Mouse (Mus musculus) midbrain, embryonic 11.5 days (tissue): ENCODE measurements at regions not wholly inside any gene's neighbourhood (a gene's known extent, or its start where the extent isn't known, plus 50 kb on each side); places are given as distances from the start of the nearest gene placed in this dataset.

Source experiments
- ATAC-seq: fragments of 200-750 bp; cut with Nextera tagmentation; 2 replicates; pipeline ENCODE4 v1.8.0; 2017; ENCODE audit warnings: moderate TSS enrichment, moderate library complexity; ENCODE audit not compliant: low FRiP score
- DNase-seq: peaks from one replicate; pipeline ENCODE4 v3.0.0; 2015; ENCODE audit warnings: low spot score; ENCODE audit errors: missing footprints
- H3K27ac ChIP-seq: fragments of 300-500 bp; sonication (generic); 2 replicates; pipeline ENCODE4 v1.5.1; 2014; ENCODE audit warnings: low read depth, low read length
- H3K27me3 ChIP-seq: fragments of 300-500 bp; sonication (generic); 2 replicates; pipeline ENCODE4 v1.6.1; 2014; ENCODE audit warnings: mild to moderate bottlenecking, low read length, moderate library complexity, mixed read lengths; ENCODE audit not compliant: control insufficient read depth, insufficient read depth
- H3K36me3 ChIP-seq: fragments of 300-500 bp; sonication (generic); 2 replicates; pipeline ENCODE4 v1.6.1; 2014; ENCODE audit warnings: mild to moderate bottlenecking, low read length, moderate library complexity, mixed read lengths; ENCODE audit not compliant: control insufficient read depth, insufficient read depth
- H3K4me1 ChIP-seq: fragments of 300-500 bp; sonication (generic); 2 replicates; pipeline ENCODE4 v1.6.1; 2014; ENCODE audit warnings: low read length; ENCODE audit not compliant: control insufficient read depth, insufficient read depth
- H3K4me2 ChIP-seq: fragments of 300-500 bp; sonication (generic); 2 replicates; pipeline ENCODE4 v1.6.1; 2014; ENCODE audit warnings: mild to moderate bottlenecking, moderate library complexity
- H3K4me3 ChIP-seq: fragments of 300-500 bp; sonication (generic); 2 replicates; pipeline ENCODE4 v1.5.1; 2014; ENCODE audit warnings: low read depth, low read length
- H3K9ac ChIP-seq: fragments of 300-500 bp; sonication (generic); 2 replicates; pipeline ENCODE4 v1.6.1; 2014; ENCODE audit warnings: low read length
- H3K9me3 ChIP-seq: fragments of 300-500 bp; sonication (generic); 2 replicates; pipeline ENCODE4 v1.6.1; 2016; ENCODE audit warnings: low read length; ENCODE audit not compliant: control insufficient read depth
- WGBS: fragments of 180-500 bp; shearing (Covaris S2); extraction: QIAGEN DNeasy Blood & Tissue Kit; methylation state at CpG from one replicate; pipeline ENCODE4 v1.1.7; 2014; 5-methylcytosine and 5-hydroxymethylcytosine counted together

DNA sequence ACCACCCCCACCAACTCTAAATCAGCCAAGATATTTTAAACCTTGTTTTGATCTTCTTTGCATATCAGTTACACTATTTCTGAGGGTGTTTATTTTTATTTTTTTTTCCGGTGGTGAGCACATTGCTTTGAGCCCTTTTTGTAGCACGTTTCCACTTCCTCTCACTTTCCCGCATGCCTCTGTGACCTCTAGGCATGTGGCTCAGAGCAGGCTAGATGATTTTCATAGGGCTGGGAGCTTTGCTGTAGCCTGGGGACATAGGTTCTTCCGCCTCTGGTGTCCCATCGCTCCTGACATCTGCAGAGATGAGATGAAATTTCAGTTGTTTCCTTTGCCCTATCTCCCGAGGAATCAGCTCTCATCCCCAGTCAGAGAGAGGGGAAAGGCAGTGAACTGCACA is 197.3 kb upstream of the Bcl6 start:
- no peak overlapping the region for H3K4me3 ChIP-seq
- H3K27me3 ChIP-seq = no peaks in the 10 kb centered on the region
- H3K4me2 ChIP-seq = no peak overlapping the region
- no peaks in the 10 kb centered on the region for H3K36me3 ChIP-seq
- DNase-seq (no peak), ATAC-seq (no peak)
- 74% methylated on average over 6 of the region's 6 CpGs for WGBS
- no peaks in the 10 kb centered on the region for H3K9me3 ChIP-seq
- H3K9ac ChIP-seq = no peak overlapping the region
- H3K4me1 ChIP-seq = no peaks in the 10 kb centered on the region
- H3K27ac ChIP-seq = no peak overlapping the region

DNA sequence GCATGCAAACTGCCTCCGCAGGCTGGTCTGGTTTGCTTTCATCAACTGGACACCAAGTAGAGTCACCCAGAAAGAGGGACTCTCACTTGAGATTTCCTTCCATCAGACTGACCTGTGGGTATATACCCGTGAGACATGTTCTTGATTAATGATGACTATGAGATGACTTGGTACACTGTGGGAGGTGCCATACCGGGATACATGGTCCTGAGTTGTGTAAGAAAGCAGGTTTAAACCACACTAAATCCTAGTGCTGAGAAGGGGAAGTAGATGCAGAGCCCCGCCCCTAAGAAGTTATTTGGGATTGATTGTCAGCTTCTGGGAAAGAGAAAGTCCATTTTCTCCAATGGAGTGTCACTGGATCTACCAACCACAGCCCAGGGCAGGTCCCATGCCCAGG is 196.2 kb upstream of the Bcl6 start:
- Histone ChIP-seq H3K9ac (no peak overlapping the region), H3K9me3 (no peaks in the 10 kb centered on the region), H3K4me2 (no peak overlapping the region), H3K36me3 (no peaks in the 10 kb centered on the region), H3K27me3 (no peaks in the 10 kb centered on the region), H3K4me3 (no peak overlapping the region), H3K27ac (no peak overlapping the region), H3K4me1 (no peaks in the 10 kb centered on the region)
- no peak for DNase-seq
- WGBS = 88% methylated on average over 4 of the region's 4 CpGs
- no peak for ATAC-seq

GRCm38 (mm10) chr16:24183216-24183615 is 194.6 kb upstream of the Bcl6 start:
- ATAC-seq (no peak), DNase-seq (no peak)
- Histone ChIP-seq H3K27me3 (no peaks in the 10 kb centered on the region), H3K4me3 (no peak overlapping the region), H3K9ac (no peak overlapping the region), H3K9me3 (no peaks in the 10 kb centered on the region), H3K4me2 (no peak overlapping the region), H3K27ac (no peak overlapping the region), H3K4me1 (no peaks in the 10 kb centered on the region), H3K36me3 (no peaks in the 10 kb centered on the region)
- WGBS = 80% methylated on average over 3 of the region's 3 CpGs

GRCm38 (mm10) chr16:24181388-24181787 is 192.7 kb upstream of the Bcl6 start:
- H3K36me3 ChIP-seq = no peaks in the 10 kb centered on the region
- no peak for DNase-seq
- H3K9ac ChIP-seq = no peak overlapping the region
- H3K27ac ChIP-seq = no peak overlapping the region
- H3K4me2 ChIP-seq = no peak overlapping the region
- no peaks in the 10 kb centered on the region for H3K27me3 ChIP-seq
- no peak overlapping the region for H3K4me3 ChIP-seq
- no peak for ATAC-seq
- H3K9me3 ChIP-seq = no peaks in the 10 kb centered on the region
- WGBS = 84% methylated on average over 3 of the region's 3 CpGs
- no peaks in the 10 kb centered on the region for H3K4me1 ChIP-seq

GRCm38 (mm10) chr16:24180666-24181065 is 192.0 kb upstream of the Bcl6 start:
- Histone ChIP-seq H3K9me3 (no peaks in the 10 kb centered on the region), H3K4me2 (no peak overlapping the region), H3K36me3 (no peaks in the 10 kb centered on the region), H3K9ac (no peak overlapping the region), H3K27me3 (no peaks in the 10 kb centered on the region), H3K4me3 (no peak overlapping the region), H3K27ac (no peak overlapping the region), H3K4me1 (no peaks in the 10 kb centered on the region)
- ATAC-seq (no peak), DNase-seq (no peak)
- WGBS = 88% methylated on average over 5 of the region's 5 CpGs

DNA sequence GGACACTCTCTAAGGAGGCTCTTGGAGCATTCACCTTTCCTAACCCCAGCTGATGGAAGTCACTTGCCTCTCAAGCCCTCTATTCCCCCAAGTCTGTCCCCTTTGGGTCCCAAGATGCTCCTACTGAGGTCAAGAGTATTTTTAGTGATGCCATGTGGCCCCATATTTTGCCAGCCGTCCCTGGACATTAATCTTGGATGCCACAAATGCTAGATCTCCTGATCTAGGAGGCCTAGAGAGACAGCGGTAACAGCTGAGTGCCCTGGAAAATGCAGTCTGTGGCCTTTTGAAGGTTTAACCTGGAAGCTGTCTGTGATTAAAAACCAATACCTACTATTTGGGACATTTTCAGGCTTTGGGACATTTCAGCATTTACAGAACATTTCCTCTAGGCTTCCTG is 188.9 kb upstream of the Bcl6 start:
- no peak for ATAC-seq
- Histone ChIP-seq H3K4me3 (no peak overlapping the region), H3K9ac (no peak overlapping the region), H3K9me3 (no peaks in the 10 kb centered on the region), H3K27ac (no peak overlapping the region), H3K27me3 (no peaks in the 10 kb centered on the region), H3K4me1 (no peaks in the 10 kb centered on the region), H3K4me2 (no peak overlapping the region), H3K36me3 (no peaks in the 10 kb centered on the region)
- WGBS = 85% methylated on average over 2 of the region's 2 CpGs
- no peak for DNase-seq

GRCm38 (mm10) chr16:24177131-24177530 is 188.5 kb upstream of the Bcl6 start:
- ATAC-seq (no peak), DNase-seq (no peak)
- 37% methylated on average over 7 of the region's 7 CpGs for WGBS
- no peaks in the 10 kb centered on the region for H3K36me3 ChIP-seq
- H3K4me2 ChIP-seq = no peak overlapping the region
- H3K27me3 ChIP-seq = no peaks in the 10 kb centered on the region
- H3K9me3 ChIP-seq = no peaks in the 10 kb centered on the region
- H3K27ac ChIP-seq = no peak overlapping the region
- no peaks in the 10 kb centered on the region for H3K4me1 ChIP-seq
- no peak overlapping the region for H3K4me3 ChIP-seq
- H3K9ac ChIP-seq = no peak overlapping the region

DNA sequence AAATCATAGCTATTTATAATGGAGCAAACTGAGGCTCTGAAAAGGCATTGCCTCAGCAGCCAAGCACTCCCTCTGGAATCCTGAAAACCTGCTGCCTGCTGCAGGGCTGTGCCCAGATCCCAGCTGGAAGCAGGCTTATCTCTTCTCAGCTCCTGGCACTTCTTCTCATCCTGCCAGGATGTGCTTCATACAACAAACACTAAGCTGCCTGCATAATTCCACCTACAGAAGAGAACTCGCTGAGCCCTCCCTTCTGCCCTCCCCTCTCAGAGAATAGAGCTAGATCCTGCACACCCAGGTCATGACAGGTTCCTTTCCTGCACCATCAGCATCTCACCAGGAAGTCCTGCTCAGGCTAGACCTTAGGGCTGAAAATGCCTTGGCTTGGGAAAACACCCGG is 187.4 kb upstream of the Bcl6 start:
- no peaks in the 10 kb centered on the region for H3K9me3 ChIP-seq
- no peak overlapping the region for H3K4me3 ChIP-seq
- no peaks in the 10 kb centered on the region for H3K4me1 ChIP-seq
- no peak overlapping the region for H3K27ac ChIP-seq
- H3K36me3 ChIP-seq = no peaks in the 10 kb centered on the region
- no peak overlapping the region for H3K4me2 ChIP-seq
- WGBS = 65% methylated on average over 2 of the region's 2 CpGs
- ATAC-seq (no peak), DNase-seq (no peak)
- H3K27me3 ChIP-seq = no peaks in the 10 kb centered on the region
- H3K9ac ChIP-seq = no peak overlapping the region

- Histone ChIP-seq H3K4me1 (no peaks in the 10 kb centered on the region), H3K9ac (no peak overlapping the region), H3K27ac (no peak overlapping the region), H3K9me3 (no peaks in the 10 kb centered on the region), H3K4me3 (no peak overlapping the region), H3K27me3 (no peaks in the 10 kb centered on the region), H3K36me3 (no peaks in the 10 kb centered on the region), H3K4me2 (no peak overlapping the region)
- no peak for ATAC-seq
- WGBS = 68% methylated on average over 9 of the region's 9 CpGs
- DNase-seq = no peak
These were observed 186.6 kb upstream of the Bcl6 start for GRCm38 (mm10) chr16:24175235-24175760.

DNA sequence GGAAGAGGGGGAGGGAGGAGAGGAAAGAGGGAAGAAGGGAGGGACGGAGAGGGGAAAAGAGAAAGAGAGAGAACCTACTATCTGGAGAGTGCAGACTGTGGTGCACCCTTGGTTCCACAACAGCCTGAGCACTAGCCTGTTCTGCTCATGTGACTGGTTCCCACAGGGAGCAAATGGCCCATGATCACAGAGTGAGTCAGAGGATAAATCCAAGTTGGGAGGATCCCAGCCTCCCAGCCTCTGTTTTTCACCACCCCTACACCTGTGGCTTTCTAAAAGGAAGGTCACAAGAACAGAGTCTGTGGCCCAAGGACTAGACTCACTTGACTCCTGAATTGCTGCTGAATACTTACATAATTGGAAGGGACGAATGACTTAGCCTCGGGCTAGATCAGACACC is 185.9 kb upstream of the Bcl6 start:
- ATAC-seq (no peak), DNase-seq (no peak)
- WGBS = 88% methylated on average over 3 of the region's 3 CpGs
- H3K27ac ChIP-seq = no peak overlapping the region
- H3K9ac ChIP-seq = no peak overlapping the region
- no peak overlapping the region for H3K4me3 ChIP-seq
- H3K4me2 ChIP-seq = no peak overlapping the region
- H3K36me3 ChIP-seq = no peaks in the 10 kb centered on the region
- no peaks in the 10 kb centered on the region for H3K27me3 ChIP-seq
- no peaks in the 10 kb centered on the region for H3K9me3 ChIP-seq
- no peaks in the 10 kb centered on the region for H3K4me1 ChIP-seq
